Mouse (Mus musculus) bone marrow macrophage, adult 2 months (primary cell): ENCODE measurements around the gene Slc12a4.

ENCODE experiments used
- CTCF ChIP-seq: IDR thresholded peaks from 2 replicates; pipeline ENCODE4 v1.5.1; 2012; ENCODE audit warnings: low read depth, mild to moderate bottlenecking, low read length, moderate library complexity
- POLR2A ChIP-seq: IDR thresholded peaks from 2 replicates; pipeline ENCODE4 v1.6.1; 2012; ENCODE audit warnings: mild to moderate bottlenecking, low read depth, low read length, borderline replicate concordance

GRCm38 (mm10) chr8:105936866-105937475, 28.9 kb downstream of the Slc12a4 start:
- no peak for TF ChIP-seq POLR2A
- TF ChIP-seq CTCF = no peak
